Mouse (Mus musculus): ENCODE results near the gene Zic4. TPM values are rescaled to one million over a fixed set of nuclear protein-coding genes. Genes with fewer than 3 reads are reported as not detected.

Gene Zic4
- polyA plus RNA-seq, 1 experiment from 2014 or later, result not detected

DNA sequence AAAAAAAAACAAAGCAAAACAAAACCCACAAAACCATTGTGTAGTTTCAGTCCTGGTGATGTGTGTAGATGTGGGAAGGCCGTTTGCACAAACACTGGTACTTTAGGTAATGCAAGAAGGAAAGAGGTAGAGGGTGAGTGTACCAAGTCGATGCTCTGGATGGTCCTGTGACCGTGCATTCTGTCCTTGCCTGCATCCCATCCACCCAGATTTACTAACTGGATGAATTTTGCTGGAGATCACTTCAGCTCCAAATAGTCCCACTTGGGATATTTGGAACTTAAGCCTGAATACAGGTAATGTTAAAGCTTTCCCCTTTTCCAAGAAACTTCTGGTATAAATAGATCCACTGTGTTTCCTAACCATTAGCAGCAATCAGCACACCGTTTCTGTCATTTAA, 26.0 kb downstream of the Zic4 start:
- H3K4me2 ChIP-seq (ENCODE audit: low read depth, low read length), result no peak overlapping the region
- H3K9me3 ChIP-seq (replicated peaks; ENCODE audit: control insufficient read depth, low read length), result no peaks in the 10 kb centered on the region
- H3K4me1 ChIP-seq (ENCODE audit: control insufficient read depth, low read depth, low read length), result no peaks in the 10 kb centered on the region
- peaks cover 75% of the 10 kb centered on the region for H3K27me3 ChIP-seq (ENCODE audit: control insufficient read depth, insufficient read depth, low read depth, low read length)
- H3K4me3 ChIP-seq (ENCODE audit: low read depth, low read length), result no peak overlapping the region
- 3% methylated on average over 4 of the region's 4 CpGs for WGBS (ENCODE audit: insufficient replicate concordance)
- H3K36me3 ChIP-seq (ENCODE audit: control insufficient read depth, insufficient read depth), result no peaks in the 10 kb centered on the region
- H3K27ac ChIP-seq (ENCODE audit: low read length), result no peak overlapping the region
- ATAC-seq (ENCODE audit: low read depth), result no peak
- no peak overlapping the region for H3K9ac ChIP-seq (ENCODE audit: low read depth, low read length)

DNA sequence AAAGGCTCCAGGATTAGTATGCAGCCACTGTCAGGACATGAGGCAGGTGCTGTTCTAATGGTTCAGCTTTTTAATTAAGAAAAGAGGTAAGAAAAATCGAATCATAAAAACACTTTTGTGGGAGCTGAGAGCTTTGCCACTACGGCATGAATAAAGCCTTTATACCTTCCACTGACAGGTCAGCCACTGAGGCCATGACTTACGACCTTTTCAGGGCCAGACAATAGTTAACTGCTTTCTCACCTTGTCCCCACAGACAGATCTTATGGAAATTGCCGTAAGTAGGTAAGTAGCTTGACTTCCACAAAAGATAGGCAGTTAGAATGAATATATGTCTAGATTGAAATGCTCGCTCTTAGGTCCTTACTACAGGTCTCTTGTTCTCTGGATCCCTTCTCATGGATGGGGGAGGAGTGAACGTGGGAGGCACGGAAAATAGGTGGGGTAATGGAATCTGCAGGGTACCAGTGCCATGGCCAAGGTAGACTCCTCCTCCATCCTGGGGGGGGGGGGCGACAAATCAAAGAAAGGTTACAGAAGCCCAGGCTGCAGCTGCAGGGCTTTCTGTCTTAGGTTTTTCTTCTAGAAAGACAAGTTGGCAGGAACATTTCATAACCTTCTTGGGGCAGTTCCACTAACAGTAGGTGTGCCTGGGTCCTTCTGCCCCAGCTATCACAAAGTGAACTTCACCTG, 31.3 kb downstream of the Zic4 start:
- no peak for ATAC-seq (ENCODE audit: low read depth)
- no peak overlapping the region for H3K27ac ChIP-seq (ENCODE audit: low read length)
- no peak overlapping the region for H3K9ac ChIP-seq (ENCODE audit: low read depth, low read length)
- H3K4me2 ChIP-seq (ENCODE audit: low read depth, low read length), result no peak overlapping the region
- 6% methylated on average over 7 of the region's 8 CpGs for whole genome bisulfite sequencing (ENCODE audit: insufficient replicate concordance)
- no peaks in the 10 kb centered on the region for H3K9me3 ChIP-seq (replicated peaks; ENCODE audit: control insufficient read depth, low read length)
- H3K4me3 ChIP-seq (ENCODE audit: low read depth, low read length), result no peak overlapping the region
- H3K27me3 ChIP-seq (ENCODE audit: control insufficient read depth, insufficient read depth, low read depth, low read length), result peaks cover 52% of the 10 kb centered on the region
- no peaks in the 10 kb centered on the region for H3K36me3 ChIP-seq (ENCODE audit: control insufficient read depth, insufficient read depth)
- H3K4me1 ChIP-seq (ENCODE audit: control insufficient read depth, low read depth, low read length), result no peaks in the 10 kb centered on the region

DNA sequence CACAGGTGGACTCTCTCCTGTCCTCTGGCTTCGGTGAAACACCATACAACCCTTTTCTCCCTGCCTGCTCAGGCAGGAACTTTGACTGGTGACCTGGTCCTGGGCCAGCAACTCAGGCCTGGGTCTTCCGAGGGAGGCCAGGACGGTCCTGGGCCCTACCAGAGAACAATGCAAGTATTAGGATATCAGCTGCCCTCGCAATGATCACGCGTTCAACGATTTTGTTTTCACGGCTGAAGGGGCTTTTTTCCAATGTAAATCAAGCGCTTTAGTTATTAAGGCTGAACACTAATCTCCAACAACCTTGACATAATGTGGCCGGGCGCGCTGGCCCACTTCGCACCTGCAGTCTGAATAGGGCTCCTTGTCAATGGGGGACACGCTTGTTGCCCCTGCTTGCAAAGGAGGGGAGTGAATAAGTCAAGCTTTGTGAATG, 32.0 kb downstream of the Zic4 start:
- H3K27me3 ChIP-seq (ENCODE audit: control insufficient read depth, insufficient read depth, low read depth, low read length), result peaks cover 48% of the 10 kb centered on the region
- H3K36me3 ChIP-seq (ENCODE audit: control insufficient read depth, insufficient read depth), result no peaks in the 10 kb centered on the region
- no peak for ATAC-seq (ENCODE audit: low read depth)
- no peak overlapping the region for H3K4me2 ChIP-seq (ENCODE audit: low read depth, low read length)
- no peak overlapping the region for H3K4me3 ChIP-seq (ENCODE audit: low read depth, low read length)
- no peak overlapping the region for H3K9ac ChIP-seq (ENCODE audit: low read depth, low read length)
- no peak overlapping the region for H3K27ac ChIP-seq (ENCODE audit: low read length)
- H3K9me3 ChIP-seq (replicated peaks; ENCODE audit: control insufficient read depth, low read length), result no peaks in the 10 kb centered on the region
- 3% methylated on average over 14 of the region's 14 CpGs for WGBS (ENCODE audit: insufficient replicate concordance)
- H3K4me1 ChIP-seq (ENCODE audit: control insufficient read depth, low read depth, low read length), result no peaks in the 10 kb centered on the region

DNA sequence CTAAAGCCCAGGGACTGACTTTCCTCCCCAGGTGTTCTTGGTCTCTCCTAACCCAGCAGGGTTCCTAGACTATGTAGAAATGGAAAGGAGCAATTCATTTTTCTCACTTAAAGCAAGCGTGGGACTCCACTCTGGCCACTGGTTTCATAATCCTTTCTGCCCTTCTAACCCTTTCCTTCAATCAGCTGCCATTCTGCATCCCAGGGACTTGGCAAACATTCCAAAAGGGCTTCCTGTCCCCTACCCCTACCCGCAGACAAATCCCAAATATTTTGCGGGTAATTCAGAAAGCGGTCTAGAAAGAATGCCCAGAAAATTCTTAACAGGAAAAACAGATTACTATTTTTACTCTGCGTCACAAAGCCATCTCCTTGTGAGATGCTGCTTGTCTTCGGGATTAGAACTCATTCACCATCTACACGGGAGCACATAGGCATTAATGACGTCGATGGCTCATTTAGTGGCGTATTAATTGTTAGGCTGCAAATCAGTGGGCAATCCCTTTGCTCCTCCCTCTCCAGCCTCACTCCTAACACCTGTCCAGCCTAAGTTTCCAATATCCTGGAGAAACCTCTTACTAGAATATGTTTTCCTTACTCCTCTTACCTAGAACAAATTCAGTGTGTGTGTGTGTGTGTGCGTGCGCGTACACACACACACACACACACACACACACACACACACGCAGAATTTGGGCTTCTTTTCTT, 33.0 kb downstream of the Zic4 start:
- H3K36me3 ChIP-seq (ENCODE audit: control insufficient read depth, insufficient read depth), result no peaks in the 10 kb centered on the region
- 9% methylated on average over 14 of the region's 14 CpGs for WGBS (ENCODE audit: insufficient replicate concordance)

DNA sequence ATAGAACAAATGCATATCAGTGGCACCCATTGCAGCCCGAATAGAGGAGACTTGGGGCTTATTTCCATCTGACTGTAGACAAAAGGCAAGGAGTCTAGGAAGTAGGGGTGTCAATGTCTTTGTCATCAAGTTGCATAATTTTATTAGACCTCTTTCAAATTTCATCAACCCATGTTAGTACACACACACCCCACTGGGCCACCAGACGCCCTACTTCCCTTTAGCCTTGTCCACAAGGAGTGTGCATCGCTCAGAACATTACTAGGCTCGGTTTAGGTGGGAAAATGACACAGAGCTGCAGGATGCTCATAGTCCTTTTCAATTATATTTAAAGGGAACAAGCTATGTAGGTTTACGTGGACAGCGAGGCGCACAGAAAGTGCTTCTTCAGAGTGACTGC, 37.8 kb downstream of the Zic4 start:
- H3K27me3 ChIP-seq (ENCODE audit: control insufficient read depth, insufficient read depth, low read depth, low read length), result peaks cover 61% of the 10 kb centered on the region
- no peak overlapping the region for H3K4me3 ChIP-seq (ENCODE audit: low read depth, low read length)
- 16% methylated on average over 7 of the region's 7 CpGs for WGBS (ENCODE audit: insufficient replicate concordance)
- H3K27ac ChIP-seq (ENCODE audit: low read length), result no peak overlapping the region
- no peaks in the 10 kb centered on the region for H3K9me3 ChIP-seq (replicated peaks; ENCODE audit: control insufficient read depth, low read length)
- no peak for ATAC-seq (ENCODE audit: low read depth)
- no peak overlapping the region for H3K4me2 ChIP-seq (ENCODE audit: low read depth, low read length)
- H3K4me1 ChIP-seq (ENCODE audit: control insufficient read depth, low read depth, low read length), result no peaks in the 10 kb centered on the region
- no peaks in the 10 kb centered on the region for H3K36me3 ChIP-seq (ENCODE audit: control insufficient read depth, insufficient read depth)
- H3K9ac ChIP-seq (ENCODE audit: low read depth, low read length), result no peak overlapping the region

More for the DNA sequence above, 33.0 kb downstream of the Zic4 start:
- Histone ChIP-seq H3K4me1 (ENCODE audit: control insufficient read depth, low read depth, low read length) (no peaks in the 10 kb centered on the region), H3K4me3 (ENCODE audit: low read depth, low read length) (no peak overlapping the region), H3K4me2 (ENCODE audit: low read depth, low read length) (no peak overlapping the region), H3K9ac (ENCODE audit: low read depth, low read length) (no peak overlapping the region), H3K27me3 (ENCODE audit: control insufficient read depth, insufficient read depth, low read depth, low read length) (peaks cover 43% of the 10 kb centered on the region), H3K27ac (ENCODE audit: low read length) (no peak overlapping the region), H3K9me3 (replicated peaks; ENCODE audit: control insufficient read depth, low read length) (no peaks in the 10 kb centered on the region)
- no peak for ATAC-seq (ENCODE audit: low read depth)

DNA sequence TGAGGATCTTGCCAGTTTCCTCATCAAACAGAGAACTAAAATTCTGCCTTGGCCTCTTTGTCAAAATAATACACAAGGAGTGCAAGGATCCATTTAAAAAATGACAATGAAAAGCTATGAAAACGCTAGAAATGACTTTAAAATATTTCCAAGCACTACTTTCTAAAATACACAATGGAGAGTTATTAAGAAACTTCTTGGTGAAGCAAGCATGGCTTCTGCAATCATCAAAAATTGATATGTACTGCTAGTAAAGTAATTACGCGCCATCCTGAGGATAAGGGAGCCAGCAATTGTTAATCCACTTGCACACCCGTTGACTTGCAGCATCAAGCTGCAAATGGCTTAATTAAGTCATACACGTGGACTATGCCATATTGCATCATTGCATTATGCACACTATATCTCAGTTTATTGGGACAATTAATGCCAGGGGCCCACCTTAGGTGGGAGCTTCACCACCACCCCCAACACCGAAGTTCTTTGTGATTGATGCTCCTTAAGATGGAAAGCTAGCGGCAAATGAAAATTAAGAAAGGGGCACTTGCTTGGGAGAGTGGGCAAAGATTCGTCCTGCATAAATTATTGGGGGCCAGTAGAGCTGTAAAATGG, 38.4 kb downstream of the Zic4 start:
- Histone ChIP-seq H3K27ac (ENCODE audit: low read length) (no peak overlapping the region), H3K4me3 (ENCODE audit: low read depth, low read length) (no peak overlapping the region), H3K4me1 (ENCODE audit: control insufficient read depth, low read depth, low read length) (no peaks in the 10 kb centered on the region), H3K4me2 (ENCODE audit: low read depth, low read length) (no peak overlapping the region), H3K27me3 (ENCODE audit: control insufficient read depth, insufficient read depth, low read depth, low read length) (peaks cover 61% of the 10 kb centered on the region), H3K36me3 (ENCODE audit: control insufficient read depth, insufficient read depth) (no peaks in the 10 kb centered on the region), H3K9me3 (replicated peaks; ENCODE audit: control insufficient read depth, low read length) (no peaks in the 10 kb centered on the region), H3K9ac (ENCODE audit: low read depth, low read length) (no peak overlapping the region)
- WGBS (ENCODE audit: insufficient replicate concordance), result 7% methylated on average over 8 of the region's 8 CpGs
- ATAC-seq (ENCODE audit: low read depth), result no peak

DNA sequence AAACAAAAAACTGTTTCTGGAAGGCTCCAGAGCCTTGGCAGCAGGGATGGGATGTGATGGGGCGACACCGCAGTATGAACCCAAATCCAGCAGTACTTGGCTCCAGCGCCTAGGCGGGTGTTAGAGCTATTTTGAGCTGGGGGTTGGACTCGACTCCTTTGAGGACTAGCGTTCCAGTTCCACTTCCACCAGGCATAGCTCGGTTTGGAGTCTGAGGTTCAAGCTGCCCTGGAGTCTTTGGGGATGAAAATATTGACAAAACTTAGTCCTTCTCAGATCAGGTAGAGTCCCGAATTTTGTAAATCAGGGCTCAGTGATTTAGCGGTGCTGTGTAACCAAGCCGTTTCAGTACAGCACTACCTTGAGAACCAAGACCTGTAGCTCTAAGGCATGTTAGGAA, 39.3 kb downstream of the Zic4 start:
- no peak for ATAC-seq (ENCODE audit: low read depth)
- H3K9ac ChIP-seq (ENCODE audit: low read depth, low read length), result no peak overlapping the region
- H3K4me1 ChIP-seq (ENCODE audit: control insufficient read depth, low read depth, low read length), result no peaks in the 10 kb centered on the region
- no peaks in the 10 kb centered on the region for H3K9me3 ChIP-seq (replicated peaks; ENCODE audit: control insufficient read depth, low read length)
- H3K4me3 ChIP-seq (ENCODE audit: low read depth, low read length), result no peak overlapping the region
- H3K36me3 ChIP-seq (ENCODE audit: control insufficient read depth, insufficient read depth), result no peaks in the 10 kb centered on the region
- H3K27ac ChIP-seq (ENCODE audit: low read length), result no peak overlapping the region
- H3K27me3 ChIP-seq (ENCODE audit: control insufficient read depth, insufficient read depth, low read depth, low read length), result peaks cover 67% of the 10 kb centered on the region
- WGBS (ENCODE audit: insufficient replicate concordance), result 2% methylated on average over 10 of the region's 10 CpGs
- no peak overlapping the region for H3K4me2 ChIP-seq (ENCODE audit: low read depth, low read length)

DNA sequence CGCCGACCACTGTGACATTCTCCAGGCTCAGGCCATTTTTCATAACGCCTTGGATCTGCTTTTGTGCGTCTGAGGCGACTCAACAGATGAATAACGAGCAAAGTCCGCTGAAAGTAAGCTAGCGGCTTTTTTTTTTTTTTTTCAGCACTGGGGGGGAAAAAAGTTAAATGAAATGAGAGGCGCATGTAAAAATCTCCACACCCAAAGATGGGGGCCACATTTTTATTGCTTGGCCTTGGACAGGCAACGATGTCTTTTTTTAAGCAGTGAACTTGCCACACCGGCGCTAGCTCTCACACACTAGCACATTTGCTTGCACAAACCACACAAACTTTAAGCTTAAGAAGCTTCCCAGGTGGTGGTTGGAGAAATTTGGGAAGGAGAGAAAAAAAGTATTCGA, 42.0 kb downstream of the Zic4 start:
- ATAC-seq (ENCODE audit: low read depth), result no peak
- H3K27ac ChIP-seq (ENCODE audit: low read length), result no peak overlapping the region
- H3K4me3 ChIP-seq (ENCODE audit: low read depth, low read length), result no peak overlapping the region
- H3K27me3 ChIP-seq (ENCODE audit: control insufficient read depth, insufficient read depth, low read depth, low read length), result peaks cover 71% of the 10 kb centered on the region
- no peak overlapping the region for H3K9ac ChIP-seq (ENCODE audit: low read depth, low read length)
- H3K9me3 ChIP-seq (replicated peaks; ENCODE audit: control insufficient read depth, low read length), result no peaks in the 10 kb centered on the region
- H3K4me2 ChIP-seq (ENCODE audit: low read depth, low read length), result no peak overlapping the region
- WGBS (ENCODE audit: insufficient replicate concordance), result 3% methylated on average over 13 of the region's 13 CpGs
- H3K4me1 ChIP-seq (ENCODE audit: control insufficient read depth, low read depth, low read length), result no peaks in the 10 kb centered on the region
- H3K36me3 ChIP-seq (ENCODE audit: control insufficient read depth, insufficient read depth), result no peaks in the 10 kb centered on the region
